Mouse (Mus musculus) testis, adult 2 months (tissue): ENCODE results near the gene Ptpre.

Experiments
- CTCF ChIP-seq: fragments of 200-500 bp; IDR thresholded peaks from 2 replicates; pipeline ENCODE4 v1.5.1; 2012; ENCODE audit warnings: low read depth, mild to moderate bottlenecking, inconsistent platforms, low read length, moderate library complexity; ENCODE audit not compliant: control insufficient read depth, insufficient read depth, insufficient replicate concordance
- POLR2A ChIP-seq: fragments of 200-500 bp; IDR thresholded peaks from 2 replicates; pipeline ENCODE4 v1.6.1; 2012; ENCODE audit warnings: low read depth, mild to moderate bottlenecking, inconsistent platforms, low read length, moderate library complexity; ENCODE audit not compliant: control insufficient read depth

- no peak for TF ChIP-seq POLR2A
- no peak for TF ChIP-seq CTCF
Measured at GRCm38 (mm10) chr7:135591461-135591860, 54.2 kb downstream of the Ptpre start.
